Mouse (Mus musculus) midbrain, embryonic 16.5 days (tissue): ENCODE measurements at regions not wholly inside any gene's neighbourhood (a gene's known extent, or its start where the extent isn't known, plus 50 kb on each side); places are given as distances from the start of the nearest gene placed in this dataset.

ENCODE experiments used
- ATAC-seq: fragments of 200-750 bp; cut with Nextera tagmentation; 2 replicates; pipeline ENCODE4 v1.8.0; 2017; ENCODE audit warnings: moderate TSS enrichment
- H3K27ac ChIP-seq: fragments of 300-500 bp; sonication (generic); 2 replicates; pipeline ENCODE4 v1.5.1; 2014; ENCODE audit warnings: mild to moderate bottlenecking, low read length, mixed read lengths
- H3K27me3 ChIP-seq: fragments of 300-500 bp; sonication (generic); 2 replicates; pipeline ENCODE4 v1.6.1; 2014; ENCODE audit warnings: low read depth, low read length, mixed read lengths; ENCODE audit not compliant: control insufficient read depth, insufficient read depth
- H3K36me3 ChIP-seq: fragments of 300-500 bp; sonication (generic); 2 replicates; pipeline ENCODE4 v1.6.1; 2014; ENCODE audit warnings: mild to moderate bottlenecking, low read length, moderate library complexity, mixed read lengths; ENCODE audit not compliant: control insufficient read depth, insufficient read depth
- H3K4me1 ChIP-seq: fragments of 300-500 bp; sonication (generic); 2 replicates; pipeline ENCODE4 v1.6.1; 2014; ENCODE audit warnings: mild to moderate bottlenecking, low read length, mixed read lengths; ENCODE audit not compliant: control insufficient read depth, insufficient read depth
- H3K4me2 ChIP-seq: fragments of 300-500 bp; sonication (generic); 2 replicates; pipeline ENCODE4 v1.6.1; 2014; ENCODE audit warnings: mild to moderate bottlenecking, low read length, mixed read lengths
- H3K4me3 ChIP-seq: fragments of 300-500 bp; sonication (generic); 2 replicates; pipeline ENCODE4 v1.5.1; 2014; ENCODE audit warnings: low read depth, mild to moderate bottlenecking, low read length, moderate library complexity, mixed read lengths
- H3K9ac ChIP-seq: fragments of 300-500 bp; sonication (generic); 2 replicates; pipeline ENCODE4 v1.6.1; 2014; ENCODE audit warnings: low read depth, low read length, mixed read lengths
- H3K9me3 ChIP-seq: fragments of 300-500 bp; sonication (generic); replicated peaks from 2 replicates; pipeline ENCODE4 v1.6.1; 2014; ENCODE audit warnings: mild to moderate bottlenecking, low read length, mixed read lengths; ENCODE audit not compliant: control insufficient read depth, poor library complexity, severe bottlenecking
- WGBS: fragments of 180-500 bp; shearing (Covaris S2); extraction: QIAGEN DNeasy Blood & Tissue Kit; methylation state at CpG from one replicate; pipeline ENCODE4 v1.1.7; 2014; 5-methylcytosine and 5-hydroxymethylcytosine counted together

- Histone ChIP-seq H3K27ac (no peak overlapping the region), H3K9ac (no peak overlapping the region), H3K4me1 (no peaks in the 10 kb centered on the region), H3K9me3 (no peaks in the 10 kb centered on the region), H3K4me2 (no peak overlapping the region), H3K27me3 (no peaks in the 10 kb centered on the region), H3K4me3 (no peak overlapping the region), H3K36me3 (no peaks in the 10 kb centered on the region)
- ATAC-seq, result no peak
- WGBS, result 89% methylated on average over 7 of the region's 7 CpGs
These were observed 265.4 kb upstream of the Atp2b1 start for GRCm38 (mm10) chr10:98648710-98649245.

GRCm38 (mm10) chr10:98650533-98650932 is 263.7 kb upstream of the Atp2b1 start:
- H3K27ac ChIP-seq, result no peak overlapping the region
- no peak overlapping the region for H3K9ac ChIP-seq
- H3K9me3 ChIP-seq, result no peaks in the 10 kb centered on the region
- no peaks in the 10 kb centered on the region for H3K36me3 ChIP-seq
- ATAC-seq, result no peak
- H3K4me1 ChIP-seq, result no peaks in the 10 kb centered on the region
- no peak overlapping the region for H3K4me3 ChIP-seq
- no peaks in the 10 kb centered on the region for H3K27me3 ChIP-seq
- WGBS, result 91% methylated on average over 4 of the region's 4 CpGs
- H3K4me2 ChIP-seq, result no peak overlapping the region

GRCm38 (mm10) chr10:98651127-98651526 is 263.1 kb upstream of the Atp2b1 start:
- H3K4me1 ChIP-seq, result no peaks in the 10 kb centered on the region
- 80% methylated on average over 6 of the region's 6 CpGs for WGBS
- no peak overlapping the region for H3K4me3 ChIP-seq
- H3K9me3 ChIP-seq, result no peaks in the 10 kb centered on the region
- no peak overlapping the region for H3K27ac ChIP-seq
- no peak overlapping the region for H3K4me2 ChIP-seq
- no peaks in the 10 kb centered on the region for H3K27me3 ChIP-seq
- H3K9ac ChIP-seq, result no peak overlapping the region
- H3K36me3 ChIP-seq, result no peaks in the 10 kb centered on the region
- no peak for ATAC-seq

GRCm38 (mm10) chr10:98651599-98651998 is 262.6 kb upstream of the Atp2b1 start:
- Histone ChIP-seq H3K27ac (no peak overlapping the region), H3K9me3 (no peaks in the 10 kb centered on the region), H3K27me3 (no peaks in the 10 kb centered on the region), H3K9ac (no peak overlapping the region), H3K4me2 (no peak overlapping the region), H3K4me1 (no peaks in the 10 kb centered on the region), H3K36me3 (no peaks in the 10 kb centered on the region), H3K4me3 (no peak overlapping the region)
- no peak for ATAC-seq
- 89% methylated on average over 5 of the region's 5 CpGs for WGBS

- no peaks in the 10 kb centered on the region for H3K36me3 ChIP-seq
- WGBS, result 92% methylated on average over 2 of the region's 2 CpGs
- H3K4me1 ChIP-seq, result no peaks in the 10 kb centered on the region
- no peak overlapping the region for H3K27ac ChIP-seq
- H3K4me2 ChIP-seq, result no peak overlapping the region
- no peak for ATAC-seq
- no peak overlapping the region for H3K9ac ChIP-seq
- no peaks in the 10 kb centered on the region for H3K27me3 ChIP-seq
- H3K9me3 ChIP-seq, result no peaks in the 10 kb centered on the region
- H3K4me3 ChIP-seq, result no peak overlapping the region
These were observed 262.1 kb upstream of the Atp2b1 start for GRCm38 (mm10) chr10:98652084-98652483.

- no peaks in the 10 kb centered on the region for H3K9me3 ChIP-seq
- H3K27ac ChIP-seq, result no peak overlapping the region
- H3K9ac ChIP-seq, result no peak overlapping the region
- no peaks in the 10 kb centered on the region for H3K27me3 ChIP-seq
- H3K36me3 ChIP-seq, result no peaks in the 10 kb centered on the region
- no peak overlapping the region for H3K4me2 ChIP-seq
- ATAC-seq, result no peak
- no peak overlapping the region for H3K4me3 ChIP-seq
- 31% methylated on average over 1 of the region's 1 CpGs for WGBS
- H3K4me1 ChIP-seq, result no peaks in the 10 kb centered on the region
These were observed 253.5 kb upstream of the Atp2b1 start for GRCm38 (mm10) chr10:98660747-98661146.

GRCm38 (mm10) chr10:98665936-98666505 is 248.2 kb upstream of the Atp2b1 start:
- Histone ChIP-seq H3K4me3 (no peak overlapping the region), H3K27ac (no peak overlapping the region), H3K36me3 (no peaks in the 10 kb centered on the region), H3K27me3 (no peaks in the 10 kb centered on the region), H3K9ac (no peak overlapping the region), H3K4me2 (no peak overlapping the region), H3K9me3 (no peaks in the 10 kb centered on the region), H3K4me1 (no peaks in the 10 kb centered on the region)
- no peak for ATAC-seq
- WGBS, result 97% methylated on average over 3 of the region's 3 CpGs

- no peaks in the 10 kb centered on the region for H3K36me3 ChIP-seq
- no peak overlapping the region for H3K27ac ChIP-seq
- no peaks in the 10 kb centered on the region for H3K4me1 ChIP-seq
- ATAC-seq, result no peak
- H3K4me2 ChIP-seq, result no peak overlapping the region
- H3K27me3 ChIP-seq, result no peaks in the 10 kb centered on the region
- WGBS, result 90% methylated on average over 1 of the region's 1 CpGs
- H3K9me3 ChIP-seq, result no peaks in the 10 kb centered on the region
- H3K4me3 ChIP-seq, result no peak overlapping the region
- no peak overlapping the region for H3K9ac ChIP-seq
These were observed 246.5 kb upstream of the Atp2b1 start for GRCm38 (mm10) chr10:98667728-98668127.

- no peak overlapping the region for H3K27ac ChIP-seq
- no peak for ATAC-seq
- H3K4me1 ChIP-seq, result no peaks in the 10 kb centered on the region
- no peaks in the 10 kb centered on the region for H3K9me3 ChIP-seq
- no peak overlapping the region for H3K4me3 ChIP-seq
- H3K4me2 ChIP-seq, result no peak overlapping the region
- H3K9ac ChIP-seq, result no peak overlapping the region
- no peaks in the 10 kb centered on the region for H3K36me3 ChIP-seq
- WGBS, result 82% methylated on average over 1 of the region's 1 CpGs
- no peaks in the 10 kb centered on the region for H3K27me3 ChIP-seq
These were observed 240.1 kb upstream of the Atp2b1 start for GRCm38 (mm10) chr10:98674131-98674530.
